Comparison of ENCODE assay signal across 9 mouse cellular contexts in the genomic region with DNA sequence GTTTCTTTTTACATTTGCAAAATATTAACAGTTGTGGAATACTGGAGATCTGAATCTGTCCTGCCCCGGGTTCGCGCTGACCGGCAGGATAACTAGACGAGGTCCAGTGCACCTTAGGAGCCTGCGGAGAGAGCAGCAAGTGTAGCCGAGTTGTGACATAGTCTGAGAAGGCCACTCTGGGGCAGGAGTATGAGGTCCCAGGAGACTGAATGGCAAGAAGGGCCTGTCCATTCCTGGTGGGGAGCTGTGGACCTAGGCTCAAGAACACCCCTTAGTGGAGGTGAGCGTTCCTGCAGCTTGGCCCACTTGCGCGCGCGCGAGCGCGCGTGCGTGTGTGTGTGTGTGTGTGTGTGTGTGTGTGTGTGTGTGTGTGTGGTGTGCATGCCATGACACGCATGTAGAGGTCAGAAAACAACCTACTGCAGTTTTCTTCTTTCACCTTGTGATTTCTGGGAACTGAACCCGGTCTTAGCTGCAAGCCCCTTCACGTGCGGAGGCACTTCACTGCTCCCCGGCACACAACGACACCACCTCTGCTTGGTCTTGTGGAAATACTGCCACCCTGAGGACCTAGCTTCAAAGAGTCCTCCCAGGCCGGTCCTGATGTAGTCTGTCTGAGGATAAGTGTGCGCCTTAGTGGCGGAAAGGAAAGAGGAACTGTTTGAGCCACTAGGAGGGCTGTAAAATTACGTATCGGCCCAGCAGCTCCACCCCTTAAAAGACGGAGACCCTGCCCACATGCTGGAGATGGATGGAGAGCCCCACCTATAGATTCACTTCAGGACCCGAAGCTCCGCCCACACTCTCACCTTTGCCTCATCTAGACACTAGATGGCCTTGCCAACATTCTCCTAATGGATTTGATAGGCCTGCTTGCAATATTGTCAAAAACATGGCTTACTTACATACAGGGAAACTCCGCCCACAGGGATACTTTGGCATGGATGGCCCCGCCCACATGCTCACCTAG. TPM values are rescaled to one million over a fixed set of nuclear protein-coding genes. Genes with fewer than 3 reads are reported as not detected.
A peak's percentile ranks its signal among the peaks of the same experiment; 100 is the strongest.
DNase-seq lines count a peak whose midpoint lies in the region; ATAC-seq lines count a peak whose summit lies in the region.
"Had no signal": no experiment of that assay in that cellular context is flagged by ENCODE, and none has a peak within 500 bp of the region (broad histone marks: within the 10 kb centered on the region; RNA-seq: fewer than 3 reads in every experiment).

No protein-coding gene starts in this region.

- 5% methylated on average over 23 of the region's 33 CpGs for WGBS in embryonic facial prominence, embryonic 14.5 days
- 5% methylated on average over 33 of the region's 33 CpGs for WGBS in heart, embryonic 16.5 days
- WGBS in lung, embryonic 16.5 days = 4% methylated on average over 33 of the region's 33 CpGs

- DNase-seq in ES-CJ7 (ENCODE audit: low read depth, low spot score) = peak; percentile 98
- peak; percentile 38 for DNase-seq in adrenal gland, adult 8-10 months
- peak; percentile 93 for DNase-seq in embryonic facial prominence, embryonic 14.5 days (ENCODE audit: low spot score)
- DNase-seq in kidney, postnatal 25 days = peak; percentile 59 to 74
- peak; percentile 60 for DNase-seq in retina, embryonic 14.5 days (ENCODE audit: low spot score)
- DNase-seq in urinary bladder, postnatal 36 days (ENCODE audit: low spot score in 2 of 2) = no peak

- peak overlapping the region; percentile 65 for H3K4me2 ChIP-seq in embryonic facial prominence, embryonic 14.5 days (ENCODE audit: low read depth, low read length)
- peak overlapping the region; percentile 61 for H3K4me2 ChIP-seq in heart, embryonic 16.5 days (ENCODE audit: low read depth, low read length)
- peak overlapping the region; percentile 61 for H3K4me2 ChIP-seq in lung, embryonic 16.5 days (ENCODE audit: low read depth, low read length)

- no peaks in the 10 kb centered on the region for H3K27me3 ChIP-seq in embryonic facial prominence, embryonic 14.5 days (replicated peaks; ENCODE audit: control insufficient read depth, insufficient read depth, low read length)
- peaks cover 2% of the 10 kb centered on the region; the same call in 1 of the 2 replicates for H3K27me3 ChIP-seq in heart, embryonic 16.5 days (ENCODE audit: control insufficient read depth, insufficient read depth, low read length)
- H3K27me3 ChIP-seq in lung, embryonic 16.5 days (ENCODE audit: control insufficient read depth, insufficient read depth, low read depth, low read length) = no peaks in the 10 kb centered on the region

- peaks cover 5% of the 10 kb centered on the region; the same call in 1 of the 2 replicates for H3K4me1 ChIP-seq in embryonic facial prominence, embryonic 14.5 days (ENCODE audit: control insufficient read depth, insufficient read depth, low read length)
- 0 out of 2 replicates have a peak, but pooled peaks cover 3% of the 10 kb centered on the region for H3K4me1 ChIP-seq in heart, embryonic 16.5 days (ENCODE audit: control insufficient read depth, insufficient read depth, low read length)
- H3K4me1 ChIP-seq in lung, embryonic 16.5 days (replicated peaks; ENCODE audit: control insufficient read depth, insufficient read depth, low read length) = peaks cover 12% of the 10 kb centered on the region

- H3K9ac ChIP-seq in embryonic facial prominence, embryonic 14.5 days (ENCODE audit: low read depth, low read length) = peak overlapping the region; percentile 49
- peak overlapping the region; percentile 24 for H3K9ac ChIP-seq in heart, embryonic 16.5 days (ENCODE audit: low read length)
- peak overlapping the region; percentile 60 for H3K9ac ChIP-seq in lung, embryonic 16.5 days (ENCODE audit: low read length)

- H3K4me3 ChIP-seq in embryonic facial prominence, embryonic 14.5 days (ENCODE audit: low read depth, low read length) = peak overlapping the region; percentile 31
- H3K4me3 ChIP-seq in heart, embryonic 16.5 days (ENCODE audit: low read length) = peak overlapping the region; percentile 27
- peak overlapping the region; percentile 33 for H3K4me3 ChIP-seq in lung, embryonic 16.5 days (ENCODE audit: low read length)

- no peaks in the 10 kb centered on the region for H3K36me3 ChIP-seq in embryonic facial prominence, embryonic 14.5 days (ENCODE audit: control insufficient read depth, insufficient read depth, low read length)
- no peaks in the 10 kb centered on the region for H3K36me3 ChIP-seq in heart, embryonic 16.5 days (ENCODE audit: control insufficient read depth, insufficient read depth)
- no peaks in the 10 kb centered on the region for H3K36me3 ChIP-seq in lung, embryonic 16.5 days (ENCODE audit: control insufficient read depth, insufficient read depth, low read length)

- peak overlapping the region; percentile 53; the same call in 1 of the 2 replicates for H3K27ac ChIP-seq in embryonic facial prominence, embryonic 14.5 days (replicated peaks; ENCODE audit: low read depth, low read length)
- H3K27ac ChIP-seq in heart, embryonic 16.5 days (ENCODE audit: low read length) = no peak overlapping the region
- H3K27ac ChIP-seq in lung, embryonic 16.5 days (ENCODE audit: low read length) = peak overlapping the region; percentile 95

- ATAC-seq in embryonic facial prominence, embryonic 14.5 days (ENCODE audit: low read depth) = peak; percentile 83
- peak; percentile 64 for ATAC-seq in heart, embryonic 16.5 days (replicated peaks; ENCODE audit: extremely low read depth, insufficient read depth, low FRiP score)
- peak; percentile 86 for ATAC-seq in lung, embryonic 16.5 days (ENCODE audit: low read depth)

- no peaks in the 10 kb centered on the region for H3K9me3 ChIP-seq in embryonic facial prominence, embryonic 14.5 days (ENCODE audit: control insufficient read depth, low read length)
- no peaks in the 10 kb centered on the region for H3K9me3 ChIP-seq in heart, embryonic 16.5 days (replicated peaks; ENCODE audit: control insufficient read depth, low read length)
- H3K9me3 ChIP-seq in lung, embryonic 16.5 days (ENCODE audit: control insufficient read depth, low read length) = no peaks in the 10 kb centered on the region

RNA-seq across cellular contexts. Expression of gene Cldn4, which starts 19.4 kb away (rescaled TPM):
- total RNA-seq in adrenal gland, adult 8-10 months (2022) = not detected
- 27.0 and 30.6 TPM in 2 replicates for polyA plus RNA-seq in embryonic facial prominence, embryonic 14.5 days (2014; fragmentation: Nextera tagmentation; extraction: Ambion mirVana)
- 3.1 TPM in 2 replicates for polyA plus RNA-seq in heart, embryonic 16.5 days (2015; fragmentation: Nextera tagmentation; extraction: Ambion mirVana)
- polyA plus RNA-seq in lung, embryonic 16.5 days (2015; fragmentation: Nextera tagmentation; extraction: Ambion mirVana) = 33.0 and 33.1 TPM in 2 replicates
- total RNA-seq: layer of hippocampus, adult 18-20 months had no signal

RNA-seq across cellular contexts. Expression of gene Cldn3, which starts 19.9 kb away (rescaled TPM):
- 1 to 10 TPM in 3 of 4 experiments, not detected in 1; 1.1 to 1.5 (median 1.4) TPM for total RNA-seq in adrenal gland, adult 8-10 months (2022)
- polyA plus RNA-seq in embryonic facial prominence, embryonic 14.5 days (2014; fragmentation: Nextera tagmentation; extraction: Ambion mirVana) = 23.2 and 27.8 TPM in 2 replicates
- polyA plus RNA-seq in heart, embryonic 16.5 days (2015; fragmentation: Nextera tagmentation; extraction: Ambion mirVana) = 8.0 and 32.8 TPM in 2 replicates
- polyA plus RNA-seq in lung, embryonic 16.5 days (2015; fragmentation: Nextera tagmentation; extraction: Ambion mirVana) = 328 and 355 TPM in 2 replicates

RNA-seq across cellular contexts. Expression of gene Mettl27, which starts 34.0 kb away (rescaled TPM):
- total RNA-seq in adrenal gland, adult 8-10 months (2022) = 10 to 100 TPM; 22.1 to 55.7 (median 44.6) TPM
- 10.6 and 18.2 TPM in 2 replicates for polyA plus RNA-seq in embryonic facial prominence, embryonic 14.5 days (2014; fragmentation: Nextera tagmentation; extraction: Ambion mirVana)
- polyA plus RNA-seq in heart, embryonic 16.5 days (2015; fragmentation: Nextera tagmentation; extraction: Ambion mirVana) = 9.1 and 10.5 TPM in 2 replicates
- 30.6 and 33.5 TPM in 2 replicates for polyA plus RNA-seq in lung, embryonic 16.5 days (2015; fragmentation: Nextera tagmentation; extraction: Ambion mirVana)

RNA-seq across cellular contexts. Expression of gene Abhd11, which starts 42.8 kb away (rescaled TPM):
- total RNA-seq in adrenal gland, adult 8-10 months (2022) = 10 to 100 TPM; 52.4 to 65.4 (median 55.9) TPM
- 61.3 and 70.3 TPM in 2 replicates for polyA plus RNA-seq in embryonic facial prominence, embryonic 14.5 days (2014; fragmentation: Nextera tagmentation; extraction: Ambion mirVana)
- polyA plus RNA-seq in heart, embryonic 16.5 days (2015; fragmentation: Nextera tagmentation; extraction: Ambion mirVana) = 74.5 and 78.6 TPM in 2 replicates
- 73.3 and 73.4 TPM in 2 replicates for polyA plus RNA-seq in lung, embryonic 16.5 days (2015; fragmentation: Nextera tagmentation; extraction: Ambion mirVana)

RNA-seq across cellular contexts. Expression of gene Cldn13, which starts 50.8 kb away (rescaled TPM):
- not detected for total RNA-seq in adrenal gland, adult 8-10 months (2022)
- 0.15 and 0.20 TPM in 2 replicates for polyA plus RNA-seq in embryonic facial prominence, embryonic 14.5 days (2014; fragmentation: Nextera tagmentation; extraction: Ambion mirVana)
- 0.70 and 0.84 TPM in 2 replicates for polyA plus RNA-seq in heart, embryonic 16.5 days (2015; fragmentation: Nextera tagmentation; extraction: Ambion mirVana)
- 0.75 and 3.3 TPM in 2 replicates for polyA plus RNA-seq in lung, embryonic 16.5 days (2015; fragmentation: Nextera tagmentation; extraction: Ambion mirVana)
- total RNA-seq: layer of hippocampus, adult 18-20 months had no signal

Comparison
In these comparisons a context has a peak if more than half of its experiments do, and no peak if none do; other contexts are left out.
1. DNase-seq: peak in ES-CJ7 (single experiment), adrenal gland, adult 8-10 months (single experiment), embryonic facial prominence, embryonic 14.5 days (single experiment), kidney, postnatal 25 days (2 of 2) and retina, embryonic 14.5 days (single experiment); none in urinary bladder, postnatal 36 days (0 of 2).
2. Peak in every context shown above with its lines, with median percentiles within 50 percentile points of each other: ATAC-seq, H3K4me2 ChIP-seq, H3K4me3 ChIP-seq and H3K9ac ChIP-seq.